Mouse (Mus musculus) gonadal fat pad, adult 2 months (tissue): Measurements from ENCODE around the gene Vhl. TPM values are rescaled to one million over a fixed set of nuclear protein-coding genes. Genes with fewer than 3 reads are reported as not detected.

ENCODE experiments used
- DNase-seq: peaks from one replicate; pipeline ENCODE4 v3.0.0-alpha.2; 2012; ENCODE audit warnings: low read depth
- polyA plus RNA-seq: library from polyadenylated mRNA; depleted of rRNA; stranded (reverse); fragments of >200 nt; gene quantifications from 2 replicates; pipeline ENCODE4 v1.2.3, GENCODE M21; 2012

The Vhl gene
- polyA plus RNA-seq, 1 experiment = 41.1 TPM

- no peak for DNase-seq
Observed at GRCm38 (mm10) chr6:113624989-113625770, 1.4 kb downstream of the Vhl start.

DNA sequence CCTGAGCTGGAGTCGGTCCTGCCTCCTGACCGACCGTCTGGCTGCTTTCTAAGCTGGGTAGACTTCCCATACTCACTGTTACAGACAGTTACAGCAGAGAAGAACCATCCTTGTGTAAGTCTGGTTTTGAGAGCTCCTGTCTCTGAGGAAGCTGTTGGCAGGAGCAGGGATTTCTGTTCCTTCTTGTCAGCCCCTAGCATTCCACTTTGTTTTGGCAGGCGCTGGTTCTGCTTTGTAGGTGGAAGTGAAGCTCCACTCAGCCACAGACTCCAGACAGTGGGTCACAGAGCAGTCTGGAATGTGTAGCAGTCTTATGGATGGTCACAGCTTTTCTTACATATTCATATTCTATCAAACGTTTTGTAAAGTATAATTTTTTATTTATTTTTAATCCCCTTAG is 6.6 kb downstream of the Vhl start:
- no peak for DNase-seq

- no peak for DNase-seq
Observed at GRCm38 (mm10) chr6:113632863-113633262, 9.1 kb downstream of the Vhl start.

GRCm38 (mm10) chr6:113638302-113639040 is 14.7 kb downstream of the Vhl start, which contains the start of gene Irak2:
Irak2 (plus strand) TSS chr6:113638467.
- no peak for DNase-seq

DNA sequence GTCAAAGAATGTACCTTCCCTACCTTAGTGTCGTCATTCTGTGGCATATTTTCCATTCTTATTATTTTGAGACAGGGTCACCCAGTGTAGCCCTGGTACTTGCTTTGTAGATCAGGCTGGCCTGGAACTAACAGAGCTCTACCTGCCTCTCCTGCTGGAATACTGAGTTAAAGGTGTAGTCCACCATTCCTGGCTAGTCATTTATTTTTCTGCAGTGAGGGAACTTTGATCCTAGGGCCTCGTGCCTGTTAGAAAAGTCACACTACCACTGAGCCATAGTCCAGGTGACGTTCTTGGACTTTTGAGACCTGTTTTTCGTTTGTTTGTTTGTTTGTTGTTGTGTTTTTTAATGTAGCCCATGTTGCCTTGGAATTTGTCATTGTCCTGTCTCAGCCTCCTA is 15.4 kb downstream of the Vhl start:
- no peak for DNase-seq

GRCm38 (mm10) chr6:113642605-113643004 is 18.8 kb downstream of the Vhl start:
- no peak for DNase-seq

DNA sequence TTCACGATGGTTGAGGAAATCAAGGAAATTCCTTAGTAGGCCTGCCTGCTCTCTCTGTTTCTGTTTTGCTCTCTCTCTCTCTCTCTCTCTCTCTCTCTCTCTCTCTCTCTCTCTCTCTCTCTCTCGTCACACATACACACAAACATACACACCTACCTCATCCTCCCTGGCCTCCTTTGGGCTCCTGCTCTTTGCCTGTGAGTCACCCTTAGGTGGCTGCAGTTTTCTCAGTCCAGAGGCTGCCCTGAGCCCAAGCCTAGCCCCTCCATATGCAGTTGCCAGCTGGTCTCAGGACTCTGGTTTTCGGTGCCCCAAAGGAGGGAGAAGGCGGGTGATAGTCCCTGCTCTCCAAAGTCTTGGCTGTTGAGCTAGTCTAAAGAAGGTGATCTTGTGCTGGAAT is 19.3 kb downstream of the Vhl start:
- no peak for DNase-seq

DNA sequence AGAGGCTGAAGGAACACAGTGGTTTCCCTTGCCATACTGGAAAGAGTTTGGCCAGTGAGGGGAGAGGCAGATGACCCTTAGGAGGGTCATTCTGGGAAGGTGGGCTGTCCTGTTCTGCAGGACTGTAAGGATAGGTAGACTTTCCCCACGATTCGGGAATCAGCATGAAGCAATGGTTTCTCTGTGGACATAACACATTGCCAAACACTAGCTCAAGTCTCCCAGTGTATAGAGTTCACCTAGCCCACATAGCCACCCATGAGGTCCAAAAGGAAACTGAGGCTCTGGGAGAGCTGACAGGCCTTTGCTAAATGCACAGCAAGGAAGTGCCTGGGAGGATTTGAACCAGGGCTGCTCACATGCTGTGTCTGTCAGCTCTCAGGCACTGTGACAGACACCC is 20.2 kb downstream of the Vhl start:
- no peak for DNase-seq

DNA sequence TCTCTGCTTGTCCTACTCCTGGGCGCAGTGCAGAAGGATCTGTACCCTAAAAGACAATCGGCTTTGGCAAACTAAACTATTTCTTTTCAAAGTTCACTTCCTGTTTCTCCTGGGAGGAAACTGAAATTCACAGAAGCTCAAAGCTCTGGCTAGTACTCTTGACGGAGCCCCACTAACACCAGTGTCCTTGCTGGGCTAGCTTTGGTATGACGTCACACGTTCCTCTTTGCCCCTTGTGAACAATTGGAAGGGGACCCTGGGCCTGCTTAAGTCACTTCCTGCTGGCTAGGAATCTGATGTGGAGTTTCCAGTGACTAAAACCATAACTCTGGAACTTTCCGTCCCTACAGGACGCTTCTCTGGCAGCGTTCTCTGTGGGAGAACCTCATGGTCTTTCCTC is 21.0 kb downstream of the Vhl start:
- DNase-seq = no peak

DNA sequence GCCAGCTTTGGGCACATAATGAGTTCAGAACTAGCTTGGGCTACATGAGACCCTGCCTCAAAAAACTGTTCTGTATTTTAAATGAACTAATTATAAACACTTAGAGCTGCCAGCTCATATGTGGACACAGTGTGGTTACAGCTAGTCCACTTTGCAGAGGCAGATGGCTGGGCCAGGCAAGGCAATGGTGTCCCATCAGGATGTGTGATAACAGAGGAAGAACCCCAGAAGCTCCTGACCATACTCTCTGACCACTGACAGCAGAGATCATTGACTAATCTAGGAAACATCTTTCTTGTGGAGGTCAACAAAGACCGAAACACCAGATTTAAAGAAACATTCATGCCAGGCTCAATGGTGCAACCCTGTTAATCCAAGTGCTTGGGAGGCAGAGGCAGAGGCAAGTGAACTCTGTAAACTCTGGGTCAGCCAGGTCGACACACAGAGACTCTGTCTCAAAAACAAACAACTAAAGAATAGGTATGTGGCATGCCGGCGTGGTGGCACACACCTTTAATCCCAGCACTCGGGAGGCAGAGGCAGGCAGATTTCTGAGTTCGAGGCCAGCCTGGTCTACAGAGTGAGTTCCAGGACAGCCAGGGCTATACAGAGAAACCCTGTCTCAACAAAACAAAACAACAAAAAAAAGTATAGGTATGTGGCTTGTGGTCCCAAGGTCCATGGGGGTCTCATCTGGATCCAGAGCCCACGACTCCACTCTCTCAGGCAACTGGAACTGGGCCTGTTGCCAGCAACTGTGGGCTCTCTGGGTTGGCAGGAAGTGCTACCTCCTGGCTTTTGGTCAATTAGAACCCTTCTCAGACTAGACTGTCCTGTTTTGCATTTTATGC is 25.8 kb downstream of the Vhl start:
- DNase-seq = no peak

DNA sequence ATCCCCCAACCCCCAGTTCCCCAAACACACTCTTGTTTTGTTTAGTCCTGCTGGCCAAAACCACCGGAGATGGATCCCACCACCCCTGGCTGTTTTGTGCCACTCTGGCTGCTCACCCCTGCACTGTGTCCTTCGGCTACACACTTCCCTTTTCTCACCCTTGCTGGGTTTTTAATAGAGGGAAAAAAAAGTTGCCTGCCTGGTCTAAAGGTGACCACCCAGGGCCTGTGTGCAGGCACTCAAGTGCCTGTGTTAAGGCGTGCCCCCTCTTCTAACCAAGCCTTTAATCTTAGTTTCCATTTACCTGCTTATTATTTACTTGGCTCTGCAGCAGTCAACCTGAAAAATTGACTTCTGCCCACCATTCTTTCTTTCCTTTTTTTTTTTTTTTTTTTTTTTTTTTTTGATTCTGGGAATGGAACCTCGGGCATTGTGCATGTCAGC is 26.5 kb downstream of the Vhl start:
- DNase-seq = no peak

GRCm38 (mm10) chr6:113651626-113652025 is 27.9 kb downstream of the Vhl start:
- no peak for DNase-seq

DNA sequence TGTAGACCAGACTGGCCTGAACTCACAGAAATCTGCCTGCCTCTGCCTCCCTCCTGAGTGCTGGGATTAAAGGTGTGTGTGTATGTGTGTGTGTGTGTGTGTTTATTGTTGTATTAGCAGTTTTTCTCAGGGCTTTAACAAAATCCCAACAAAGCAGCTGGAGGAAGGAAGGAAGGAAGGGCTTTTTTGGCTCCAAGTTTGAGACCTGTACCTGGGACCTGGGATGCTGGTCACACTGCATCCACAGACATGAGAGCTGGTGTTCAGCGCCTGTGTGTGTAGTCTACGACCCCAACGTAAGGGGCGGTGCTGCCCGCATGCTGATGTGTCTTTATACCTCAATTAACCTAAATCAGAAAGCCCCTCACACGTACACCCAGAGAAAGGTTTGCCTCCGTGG is 29.8 kb downstream of the Vhl start:
- DNase-seq = no peak

DNA sequence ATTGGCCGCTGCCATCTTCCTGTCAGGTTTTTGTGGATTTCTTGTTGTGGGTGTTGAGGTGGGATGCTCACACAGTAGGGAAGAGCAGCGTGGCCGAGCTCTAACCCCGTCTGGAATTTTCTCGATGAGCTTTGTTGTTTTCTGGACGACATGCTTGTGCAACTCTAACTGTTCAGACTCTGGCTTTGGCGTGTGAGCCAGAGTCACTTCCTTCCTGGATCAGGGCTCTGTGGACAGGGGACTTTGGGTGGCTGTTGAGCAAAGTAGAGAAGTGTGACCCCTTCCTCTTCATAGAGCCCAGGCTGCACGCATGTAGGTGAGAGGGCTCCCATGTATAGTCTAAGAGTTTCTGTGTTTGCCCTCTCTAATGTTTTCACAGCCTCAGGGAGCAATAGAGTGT is 30.3 kb downstream of the Vhl start:
- no peak for DNase-seq

DNA sequence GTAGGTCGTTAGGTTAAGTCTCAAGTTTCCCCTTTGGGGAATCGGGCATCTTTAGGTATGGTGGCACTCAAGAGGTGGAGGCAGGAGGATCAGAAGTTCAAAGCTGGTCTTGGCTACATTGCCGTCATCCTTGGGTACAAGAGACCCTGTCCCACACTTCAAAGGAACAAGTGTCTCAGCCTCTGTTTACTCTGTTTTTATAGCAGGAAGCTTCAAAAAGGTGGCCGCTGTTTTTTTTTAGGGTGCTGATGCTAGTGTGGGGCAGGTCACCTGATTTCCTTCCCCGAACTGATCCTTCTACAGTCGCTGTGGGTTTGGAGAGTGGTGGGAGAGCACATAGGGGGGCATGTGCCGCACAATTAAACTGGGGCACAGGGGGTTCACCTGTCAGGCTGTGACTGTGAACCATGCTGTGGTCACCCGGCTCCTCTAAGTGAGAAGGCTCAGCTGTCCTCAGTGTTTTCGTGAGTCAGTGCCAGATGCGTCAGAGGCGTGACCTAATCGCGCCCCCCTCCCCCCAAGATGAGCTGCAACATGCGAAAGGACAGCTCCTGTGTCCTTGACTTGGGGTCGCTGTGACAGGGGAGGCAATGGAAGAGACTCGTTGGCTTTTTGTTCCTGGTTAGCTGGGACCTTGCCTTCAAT is 31.1 kb downstream of the Vhl start:
- DNase-seq = no peak

- DNase-seq = no peak
Observed at GRCm38 (mm10) chr6:113655475-113655874, 31.7 kb downstream of the Vhl start.

- DNase-seq = peak; percentile 73
Observed at GRCm38 (mm10) chr6:113656847-113657246, 33.1 kb downstream of the Vhl start.

DNA sequence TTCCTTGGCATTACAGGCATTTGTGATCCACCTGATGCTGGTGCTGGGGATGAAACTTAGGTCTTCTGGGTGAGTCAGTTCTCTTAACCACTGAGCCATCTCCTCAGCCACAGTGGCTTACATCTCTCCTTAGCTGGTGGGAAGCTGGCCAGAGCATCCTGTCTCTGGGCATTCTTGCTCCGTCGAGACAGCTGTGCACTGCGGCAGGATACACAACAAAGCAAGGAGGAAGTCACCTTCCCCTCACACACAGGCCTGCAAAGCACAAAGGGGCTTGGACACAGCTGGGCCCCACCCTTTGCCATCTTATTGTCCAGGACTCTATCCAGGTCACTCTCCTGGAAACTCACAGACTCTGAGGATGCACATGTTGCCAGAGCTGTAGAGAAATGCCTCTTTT is 34.5 kb downstream of the Vhl start:
- no peak for DNase-seq

GRCm38 (mm10) chr6:113659648-113660491 is 36.1 kb downstream of the Vhl start:
- no peak for DNase-seq

- DNase-seq = no peak
Observed at GRCm38 (mm10) chr6:113660492-113661352, 37.0 kb downstream of the Vhl start.
